ENCODE assay signal across 9 mouse cellular contexts in the genomic region with DNA sequence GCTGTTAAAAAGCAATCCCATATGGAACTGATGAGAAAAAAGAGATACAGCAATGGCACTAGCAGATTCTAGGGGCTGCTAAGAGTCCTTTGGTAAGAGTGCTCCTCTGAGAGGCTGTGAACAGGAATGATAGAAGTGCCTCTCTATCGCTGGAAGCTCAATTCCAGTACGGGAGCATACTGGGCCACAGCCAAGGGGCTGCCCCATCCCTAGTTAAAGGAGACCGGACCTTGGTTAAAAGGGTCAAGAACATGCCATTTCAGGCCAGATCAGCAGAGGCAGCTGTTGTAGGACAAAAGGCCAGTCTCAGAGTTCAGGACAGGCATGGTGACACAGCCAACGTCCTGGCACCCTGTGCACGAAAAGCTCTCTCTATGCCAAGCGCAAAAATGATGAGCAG. TPM values are rescaled to one million over a fixed set of nuclear protein-coding genes. Genes with fewer than 3 reads are reported as not detected.
DNase-seq lines count a peak whose midpoint lies in the region; ATAC-seq and TF ChIP-seq lines count a peak whose summit lies in the region.
"Had no signal": no experiment of that assay in that cellular context is flagged by ENCODE, and none has a peak within 500 bp of the region (broad histone marks: within the 10 kb centered on the region; RNA-seq: fewer than 3 reads in every experiment).

No protein-coding gene starts in this region.

- peak overlapping the region; percentile 85 for H3K4me2 ChIP-seq in kidney, postnatal 0 days (ENCODE audit: low read length)

- WGBS in kidney, postnatal 0 days, result 73% methylated on average over 6 of the region's 6 CpGs

- H3K4me1 ChIP-seq in kidney, postnatal 0 days (replicated peaks; ENCODE audit: insufficient read depth, low read length), result peaks cover 3% of the 10 kb centered on the region; the same call in 1 of the 2 replicates
- H3K4me1 ChIP-seq in brown adipose tissue, adult 24 weeks (ENCODE audit: control insufficient read depth, insufficient read depth, insufficient read length, low read length), result no peaks in the 10 kb centered on the region

- H3K9ac ChIP-seq in kidney, postnatal 0 days (ENCODE audit: low read depth, low read length), result no peak overlapping the region

- no peaks in the 10 kb centered on the region for H3K9me3 ChIP-seq in kidney, postnatal 0 days (replicated peaks; ENCODE audit: low read length)

- H3K4me3 ChIP-seq in kidney, postnatal 0 days (replicated peaks; ENCODE audit: low read depth, low read length), result no peak overlapping the region
- 0 out of 2 replicates have a peak overlapping the region, but pooled peaks have one; percentile 61 for H3K4me3 ChIP-seq in brown adipose tissue, adult 24 weeks (ENCODE audit: insufficient read depth, low read depth, low read length)

- ATAC-seq in kidney, postnatal 0 days (replicated peaks; ENCODE audit: low FRiP score, low read depth), result no peak
- ATAC-seq in monocyte, adult 5-6 weeks (replicated peaks; ENCODE audit: insufficient number of reproducible peaks, low FRiP score, low TSS enrichment, poor library complexity, severe bottlenecking), result no peak

- no peaks in the 10 kb centered on the region for H3K36me3 ChIP-seq in kidney, postnatal 0 days (ENCODE audit: insufficient read depth, low read length)

- no peak for TF ChIP-seq CTCF in kidney, postnatal 0 days (IDR thresholded peaks at IDR 0.05; ENCODE audit: low read depth)

- peak; percentile 37 for DNase-seq in cerebellum, adult 11 months
- no peak for DNase-seq in cerebellum, postnatal 4 days (ENCODE audit: low spot score in 2 of 2)
- no peak for DNase-seq in kidney, postnatal 0 days (ENCODE audit: low spot score)
- DNase-seq in kidney, adult 8-10 months, result no peak
- DNase-seq in heart, postnatal 36 days, result peak; percentile 22 to 23
- no peak for DNase-seq in spleen, postnatal 14 days (ENCODE audit: low spot score in 2 of 2)

- intact Hi-C loops in heart, postnatal 36 days (cut with DNase I), result no loop called here

- no peaks in the 10 kb centered on the region for H3K27me3 ChIP-seq in kidney, postnatal 0 days (ENCODE audit: insufficient read depth, low read length)

- H3K27ac ChIP-seq in kidney, postnatal 0 days, result no peak overlapping the region
- no peak overlapping the region for H3K27ac ChIP-seq in brown adipose tissue, adult 24 weeks (replicated peaks; ENCODE audit: low read depth, low read length)
- H3K27ac ChIP-seq: macrophage had no signal

RNA-seq across cellular contexts. Expression of a gene that starts 1.4 kb away (rescaled TPM):
- 2.1 and 2.4 TPM in 2 replicates for polyA plus RNA-seq in kidney, postnatal 0 days (2015; fragmentation: Nextera tagmentation; extraction: Ambion mirVana)
- 0.44 and 0.92 TPM in 2 replicates for polyA plus RNA-seq in brown adipose tissue, adult 24 weeks (2012; ENCODE audit: insufficient read depth, insufficient read length, missing spikeins)
- total RNA-seq in heart, postnatal 36 days (2021), result 1 to 10 TPM; 1.7 to 2.3 TPM
- not detected in 3 replicates for total RNA-seq in monocyte, adult 5-6 weeks (2017)

RNA-seq across cellular contexts. Expression of a gene that starts 26.2 kb away (rescaled TPM):
- 12.3 and 13.1 TPM in 2 replicates for polyA plus RNA-seq in kidney, postnatal 0 days (2015; fragmentation: Nextera tagmentation; extraction: Ambion mirVana)
- polyA plus RNA-seq in brown adipose tissue, adult 24 weeks (2012; ENCODE audit: insufficient read depth, insufficient read length, missing spikeins), result 1.1 TPM in 2 replicates
- 1 to 10 TPM; 3.7 to 4.2 TPM for total RNA-seq in heart, postnatal 36 days (2021)
- 0.85 to 2.6 TPM (median 0.86 TPM) in 3 replicates for total RNA-seq in monocyte, adult 5-6 weeks (2017)

Comparison
In these comparisons a context has a peak if more than half of its experiments do, and no peak if none do; other contexts are left out.
1. DNase-seq: peak in cerebellum, adult 11 months (single experiment) and heart, postnatal 36 days (2 of 2); none in cerebellum, postnatal 4 days (0 of 2), kidney, postnatal 0 days (single experiment), kidney, adult 8-10 months (0 of 2) and spleen, postnatal 14 days (0 of 2).